Mouse (Mus musculus) limb, embryonic 11.5 days (tissue): ENCODE data around the gene Top2b. TPM values are rescaled to one million over a fixed set of nuclear protein-coding genes. Genes with fewer than 3 reads are reported as not detected.

Experiments
- ATAC-seq: fragments of 200-750 bp; cut with Nextera tagmentation; 2 replicates; pipeline ENCODE4 v1.8.0; 2017; ENCODE audit warnings: low read depth; ENCODE audit not compliant: insufficient number of reproducible peaks, low FRiP score, low TSS enrichment
- DNase-seq: peaks from one replicate; pipeline ENCODE4 v3.0.0-alpha.2; 2015; ENCODE audit warnings: low spot score
- H3K27ac ChIP-seq: fragments of 300-500 bp; sonication (generic); replicated peaks from 2 replicates; pipeline ENCODE4 v1.5.1; 2014; ENCODE audit warnings: low read depth, mild to moderate bottlenecking, low read length
- H3K27me3 ChIP-seq: fragments of 300-500 bp; sonication (generic); 2 replicates; pipeline ENCODE4 v1.6.1; 2014; ENCODE audit warnings: mild to moderate bottlenecking, low read length, mixed read lengths; ENCODE audit not compliant: control insufficient read depth, insufficient read depth
- H3K36me3 ChIP-seq: fragments of 300-500 bp; sonication (generic); 2 replicates; pipeline ENCODE4 v1.6.1; 2014; ENCODE audit warnings: mild to moderate bottlenecking, low read length, moderate library complexity, mixed read lengths; ENCODE audit not compliant: control insufficient read depth, insufficient read depth
- H3K4me1 ChIP-seq: fragments of 300-500 bp; sonication (generic); 2 replicates; pipeline ENCODE4 v1.6.1; 2014; ENCODE audit warnings: low read length, mixed read lengths; ENCODE audit not compliant: control insufficient read depth, insufficient read depth
- H3K4me2 ChIP-seq: fragments of 300-500 bp; sonication (generic); 2 replicates; pipeline ENCODE4 v1.6.1; 2014; ENCODE audit warnings: low read depth, mild to moderate bottlenecking, moderate library complexity; ENCODE audit not compliant: severe bottlenecking
- H3K4me3 ChIP-seq: fragments of 300-500 bp; sonication (generic); 2 replicates; pipeline ENCODE4 v1.5.1; 2014; ENCODE audit warnings: low read depth, low read length
- H3K9ac ChIP-seq: fragments of 300-500 bp; sonication (generic); 2 replicates; pipeline ENCODE4 v1.6.1; 2014; ENCODE audit warnings: mild to moderate bottlenecking, low read length
- H3K9me3 ChIP-seq: fragments of 300-500 bp; sonication (generic); 2 replicates; pipeline ENCODE4 v1.6.1; 2016; ENCODE audit warnings: low read length; ENCODE audit not compliant: control insufficient read depth
- WGBS: fragments of 180-500 bp; shearing (Covaris S2); extraction: QIAGEN DNeasy Blood & Tissue Kit; methylation state at CpG from one replicate; pipeline ENCODE4 v1.1.7; 2014; 5-methylcytosine and 5-hydroxymethylcytosine counted together
- polyA plus RNA-seq: library from polyadenylated mRNA; unstranded; fragments of >200 nt; fragmentation: Nextera tagmentation; extraction: Ambion mirVana; gene quantifications from 2 replicates; pipeline ENCODE4 v1.2.1, GENCODE M21; 2014

Gene Top2b
- polyA plus RNA-seq, 1 experiment from 2014 or later: 155 TPM

- Histone ChIP-seq H3K4me2 (no peak overlapping the region), H3K27ac (no peak overlapping the region), H3K27me3 (no peaks in the 10 kb centered on the region), H3K4me1 (peaks cover 2% of the 10 kb centered on the region; the same call in 1 of the 2 replicates), H3K36me3 (no peaks in the 10 kb centered on the region), H3K9ac (no peak overlapping the region), H3K9me3 (no peaks in the 10 kb centered on the region), H3K4me3 (no peak overlapping the region)
- DNase-seq: no peak
- 93% methylated on average over 3 of the region's 3 CpGs for WGBS
- ATAC-seq: no peak
Observed at GRCm38 (mm10) chr14:16334260-16334659, 30.7 kb upstream of the Top2b start.

- H3K4me1 ChIP-seq: no peaks in the 10 kb centered on the region
- no peak overlapping the region for H3K4me2 ChIP-seq
- H3K27ac ChIP-seq: no peak overlapping the region
- no peak overlapping the region for H3K4me3 ChIP-seq
- no peaks in the 10 kb centered on the region for H3K27me3 ChIP-seq
- DNase-seq (no peak), ATAC-seq (no peak)
- H3K9me3 ChIP-seq: no peaks in the 10 kb centered on the region
- 71% methylated on average over 3 of the region's 3 CpGs for WGBS
- H3K36me3 ChIP-seq: no peaks in the 10 kb centered on the region
- H3K9ac ChIP-seq: no peak overlapping the region
Observed at GRCm38 (mm10) chr14:16335835-16336417, 29.1 kb upstream of the Top2b start.

GRCm38 (mm10) chr14:16347505-16347904 is 17.5 kb upstream of the Top2b start:
- no peaks in the 10 kb centered on the region for H3K27me3 ChIP-seq
- H3K4me3 ChIP-seq: no peak overlapping the region
- no peaks in the 10 kb centered on the region for H3K36me3 ChIP-seq
- no peak overlapping the region for H3K9ac ChIP-seq
- H3K27ac ChIP-seq: no peak overlapping the region
- DNase-seq: no peak
- ATAC-seq: no peak
- H3K4me2 ChIP-seq: no peak overlapping the region
- no peaks in the 10 kb centered on the region for H3K4me1 ChIP-seq
- WGBS: 76% methylated on average over 9 of the region's 9 CpGs
- no peaks in the 10 kb centered on the region for H3K9me3 ChIP-seq

- Histone ChIP-seq H3K4me3 (no peak overlapping the region), H3K27me3 (no peaks in the 10 kb centered on the region), H3K9ac (no peak overlapping the region), H3K27ac (no peak overlapping the region), H3K4me2 (no peak overlapping the region), H3K9me3 (no peaks in the 10 kb centered on the region), H3K36me3 (no peaks in the 10 kb centered on the region), H3K4me1 (0 out of 2 replicates have a peak, but pooled peaks cover 5% of the 10 kb centered on the region)
- DNase-seq: no peak
- ATAC-seq: no peak
- 60% methylated on average over 1 of the region's 1 CpGs for WGBS
Observed at GRCm38 (mm10) chr14:16359704-16360103, 5.3 kb upstream of the Top2b start.

DNA sequence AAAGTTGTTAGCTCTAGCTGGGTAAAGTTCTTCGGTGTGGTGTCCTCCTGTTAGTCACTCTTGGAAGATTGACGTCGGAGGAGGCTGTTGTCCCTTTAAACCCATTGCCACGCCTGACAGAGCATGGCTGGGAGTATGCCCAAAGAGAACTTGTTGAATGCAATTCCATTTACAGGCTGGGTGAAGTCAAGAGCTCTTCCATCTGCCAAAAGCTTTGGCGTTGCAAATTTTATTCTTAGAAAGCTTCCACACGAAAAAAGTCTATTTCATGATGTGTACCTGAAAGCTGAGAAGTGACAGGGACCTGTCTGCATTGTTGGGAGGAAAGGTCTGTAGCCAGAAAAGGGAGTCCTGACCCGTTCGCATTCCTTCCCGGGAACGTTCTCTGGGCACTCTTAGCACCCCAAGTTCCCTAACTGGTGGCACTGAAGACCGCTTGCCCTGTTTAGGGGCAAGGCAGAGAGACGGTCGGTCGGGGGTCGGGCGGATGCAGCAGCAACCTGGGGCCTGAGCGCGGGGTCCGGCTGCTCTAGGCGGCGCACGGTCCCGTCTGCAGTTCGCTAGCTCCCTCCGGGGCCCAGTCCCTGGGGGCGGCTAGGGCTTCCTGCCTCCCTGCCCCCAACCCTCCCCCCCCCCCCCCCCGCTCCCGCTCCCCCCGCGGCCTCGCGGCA is 683 bp upstream of the Top2b start:
- under 1% methylated on average over 23 of the region's 32 CpGs for whole genome bisulfite sequencing
- peak overlapping the region; percentile 94 for H3K27ac ChIP-seq
- ATAC-seq: peak; percentile 73
- 0 out of 2 replicates have a peak, but pooled peaks cover 5% of the 10 kb centered on the region for H3K4me1 ChIP-seq
- no peaks in the 10 kb centered on the region for H3K9me3 ChIP-seq
- no peaks in the 10 kb centered on the region for H3K36me3 ChIP-seq
- H3K9ac ChIP-seq: peak overlapping the region; percentile 69
- no peaks in the 10 kb centered on the region for H3K27me3 ChIP-seq
- H3K4me2 ChIP-seq: peak overlapping the region; percentile 72
- DNase-seq: peak; percentile 47
- H3K4me3 ChIP-seq: peak overlapping the region; percentile 78

DNA sequence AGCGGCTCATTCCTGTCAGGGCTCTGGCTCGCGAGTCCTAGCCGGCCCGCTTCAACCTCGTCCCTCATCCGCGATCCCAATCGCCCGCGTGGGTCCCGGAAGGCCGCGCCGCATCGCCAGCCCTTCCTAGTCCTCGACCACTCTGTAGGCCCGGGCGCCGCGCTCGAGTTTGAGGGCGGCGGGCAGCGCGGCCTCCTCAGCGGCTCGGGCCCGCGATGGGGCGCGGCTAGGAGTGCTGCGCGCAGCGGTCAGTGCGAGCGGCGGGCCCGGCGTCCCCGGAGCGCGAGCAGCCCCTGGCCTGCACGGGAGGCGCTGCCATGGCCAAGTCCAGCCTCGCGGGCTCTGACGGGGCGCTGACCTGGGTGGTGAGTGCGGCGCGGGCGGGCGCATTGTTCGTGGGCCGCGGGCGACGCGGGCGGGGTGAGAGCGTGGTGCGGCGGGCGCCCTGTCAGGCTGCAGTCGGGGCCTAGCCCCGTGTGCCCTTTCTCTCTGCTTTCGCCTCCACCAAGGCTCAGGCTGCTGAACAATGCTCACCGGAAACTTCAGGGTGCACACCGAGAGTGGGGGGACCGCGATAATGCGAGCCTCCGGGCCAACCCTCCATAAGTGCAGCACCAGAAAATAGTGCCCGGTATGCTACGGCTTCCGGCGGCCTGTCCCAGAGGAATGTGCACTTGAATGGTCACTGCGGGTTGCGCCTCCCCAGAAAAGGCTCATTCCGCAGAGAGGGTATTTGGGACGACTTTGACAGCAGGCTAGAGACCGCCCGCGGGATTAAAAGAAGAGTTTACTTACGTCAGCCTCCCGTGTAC is 589 bp downstream of the Top2b start:
- H3K4me2 ChIP-seq: peak overlapping the region; percentile 72
- H3K27me3 ChIP-seq: no peaks in the 10 kb centered on the region
- peak overlapping the region; percentile 97 for H3K27ac ChIP-seq
- H3K36me3 ChIP-seq: no peaks in the 10 kb centered on the region
- peak; percentile 72 for DNase-seq
- under 1% methylated on average over 71 of the region's 87 CpGs for WGBS
- peak; percentile 56 for ATAC-seq
- 0 out of 2 replicates have a peak, but pooled peaks cover 5% of the 10 kb centered on the region for H3K4me1 ChIP-seq
- H3K9ac ChIP-seq: peak overlapping the region; percentile 99
- H3K4me3 ChIP-seq: peak overlapping the region; percentile 78
- H3K9me3 ChIP-seq: no peaks in the 10 kb centered on the region

GRCm38 (mm10) chr14:16366174-16366889 is 1.4 kb downstream of the Top2b start:
- Histone ChIP-seq H3K9me3 (no peaks in the 10 kb centered on the region), H3K4me2 (peak overlapping the region; percentile 72), H3K4me1 (0 out of 2 replicates have a peak, but pooled peaks cover 5% of the 10 kb centered on the region), H3K4me3 (peak overlapping the region; percentile 78), H3K36me3 (no peaks in the 10 kb centered on the region), H3K27me3 (no peaks in the 10 kb centered on the region), H3K27ac (peak overlapping the region; percentile 97), H3K9ac (peak overlapping the region; percentile 99)
- 20% methylated on average over 16 of the region's 16 CpGs for WGBS
- DNase-seq (no peak), ATAC-seq (peak; percentile 2)

DNA sequence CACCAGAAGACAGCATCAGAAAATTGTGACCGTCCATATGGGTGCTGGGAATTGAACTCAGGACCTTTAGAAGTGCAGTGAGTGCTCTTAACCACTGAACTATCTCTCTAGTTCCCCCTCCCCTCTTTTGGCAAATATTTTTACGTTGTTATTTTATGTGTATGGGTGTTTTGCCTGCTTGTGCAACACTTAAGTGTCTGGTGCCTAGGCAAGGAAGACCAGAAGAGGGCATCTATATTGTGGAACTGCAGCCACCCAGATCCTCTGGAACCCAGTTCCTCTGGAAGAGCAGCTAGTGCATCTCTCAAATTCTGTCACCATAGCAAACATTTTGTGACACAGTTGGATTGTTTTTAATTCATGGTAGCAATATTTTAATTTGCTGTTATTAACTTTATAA is 2.0 kb downstream of the Top2b start:
- 64% methylated on average over 2 of the region's 2 CpGs for WGBS
- Histone ChIP-seq H3K9ac (no peak overlapping the region), H3K4me3 (peak overlapping the region; percentile 78), H3K9me3 (no peaks in the 10 kb centered on the region), H3K36me3 (no peaks in the 10 kb centered on the region), H3K4me2 (peak overlapping the region; percentile 72), H3K4me1 (0 out of 2 replicates have a peak, but pooled peaks cover 5% of the 10 kb centered on the region), H3K27ac (no peak overlapping the region), H3K27me3 (no peaks in the 10 kb centered on the region)
- ATAC-seq (no peak), DNase-seq (no peak)
